Mouse (Mus musculus) spleen, adult 2 months (tissue): Measurements from ENCODE around the gene Cdpf1. TPM values are rescaled to one million over a fixed set of nuclear protein-coding genes. Genes with fewer than 3 reads are reported as not detected.

ENCODE experiments used
- DNase-seq, 2 experiments: peaks; one replicate each; pipeline versions ENCODE4 v3.0.0 to v3.0.0-alpha.2; 2012 to 2021; ENCODE audit warnings: low spot score in 2 of 2, low read depth in 1 of 2
- H3K27ac ChIP-seq: fragments of 200-500 bp; 2 replicates; pipeline ENCODE4 v1.5.1; 2012; ENCODE audit warnings: low read length, inconsistent platforms; ENCODE audit not compliant: insufficient read depth
- H3K27me3 ChIP-seq: fragments of 200-500 bp; 2 replicates; pipeline ENCODE4 v1.6.1; 2012; ENCODE audit warnings: mild to moderate bottlenecking, moderate library complexity, low read length, inconsistent platforms; ENCODE audit not compliant: control insufficient read depth, insufficient read depth
- H3K36me3 ChIP-seq: fragments of 200-500 bp; 2 replicates; pipeline ENCODE4 v1.6.1; 2012; ENCODE audit warnings: mild to moderate bottlenecking, low read length, inconsistent platforms; ENCODE audit not compliant: control insufficient read depth, insufficient read depth
- H3K4me1 ChIP-seq: fragments of 200-500 bp; 2 replicates; pipeline ENCODE4 v1.6.1; 2011; ENCODE audit warnings: inconsistent platforms; ENCODE audit not compliant: control insufficient read depth, insufficient read depth, insufficient read length
- H3K4me3 ChIP-seq: fragments of 200-500 bp; 2 replicates; pipeline ENCODE4 v1.5.1; 2011; ENCODE audit warnings: mild to moderate bottlenecking, inconsistent platforms; ENCODE audit not compliant: insufficient read depth, insufficient read length; ENCODE audit errors: extremely low read depth
- CTCF ChIP-seq: fragments of 200-500 bp; IDR thresholded peaks from 2 replicates; pipeline ENCODE4 v1.5.1; 2011; ENCODE audit warnings: mild to moderate bottlenecking, inconsistent platforms; ENCODE audit not compliant: insufficient read depth, insufficient read length, insufficient replicate concordance; ENCODE audit errors: extremely low read depth
- POLR2A ChIP-seq: fragments of 200-500 bp; IDR thresholded peaks from 2 replicates; pipeline ENCODE4 v1.6.1; 2011; ENCODE audit warnings: low read depth, low read length, inconsistent platforms
- WGBS: fragments of 180-500 bp; shearing (Covaris S2); methylation state at CpG from one replicate; pipeline ENCODE4 v1.1.7; 2018; 5-methylcytosine and 5-hydroxymethylcytosine counted together
- polyA plus RNA-seq: library from polyadenylated mRNA; depleted of rRNA; stranded (reverse); fragments of >200 nt; gene quantifications from 2 replicates; pipeline ENCODE4 v1.2.3, GENCODE M21; 2012

Cdpf1 gene
- polyA plus RNA-seq, 1 experiment = 24.3 TPM

GRCm38 (mm10) chr15:85808434-85808833 is 3.1 kb downstream of the Cdpf1 start:
- Histone ChIP-seq H3K27me3 (no peaks in the 10 kb centered on the region), H3K27ac (no peak overlapping the region), H3K4me1 (peaks cover 4% of the 10 kb centered on the region; the same call in 1 of the 2 replicates), H3K4me3 (no peak overlapping the region), H3K36me3 (peaks cover 4% of the 10 kb centered on the region; the same call in 1 of the 2 replicates)
- DNase-seq = no peak
- 88% methylated on average over 8 of the region's 8 CpGs for WGBS
- no peak for TF ChIP-seq POLR2A
- no peak for TF ChIP-seq CTCF

DNA sequence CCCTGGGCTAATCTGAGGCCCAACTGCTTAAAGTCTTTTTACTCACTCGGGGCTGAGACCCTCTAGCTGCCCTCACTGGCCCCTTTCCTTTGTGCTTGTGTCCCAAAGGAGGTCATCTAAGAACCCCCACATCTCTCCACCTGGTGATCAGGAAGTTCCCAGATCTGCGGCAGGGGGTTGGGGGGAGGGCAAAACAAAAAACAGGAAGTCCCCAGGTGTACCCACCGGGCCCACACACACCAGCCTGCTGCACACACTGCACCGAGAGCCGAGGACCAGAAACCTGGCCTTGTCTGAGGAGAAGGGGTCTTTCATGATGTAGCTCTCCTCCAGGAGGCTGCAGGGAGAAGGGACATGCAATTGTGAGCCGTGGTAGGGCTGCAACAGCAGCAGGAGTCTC is 3.5 kb downstream of the Cdpf1 start:
- no peak for DNase-seq
- WGBS = 56% methylated on average over 6 of the region's 6 CpGs
- peaks cover 4% of the 10 kb centered on the region; the same call in 1 of the 2 replicates for H3K4me1 ChIP-seq
- H3K36me3 ChIP-seq = peaks cover 4% of the 10 kb centered on the region; the same call in 1 of the 2 replicates
- TF ChIP-seq CTCF (no peak), POLR2A (no peak)
- H3K4me3 ChIP-seq = no peak overlapping the region
- H3K27ac ChIP-seq = no peak overlapping the region
- no peaks in the 10 kb centered on the region for H3K27me3 ChIP-seq

DNA sequence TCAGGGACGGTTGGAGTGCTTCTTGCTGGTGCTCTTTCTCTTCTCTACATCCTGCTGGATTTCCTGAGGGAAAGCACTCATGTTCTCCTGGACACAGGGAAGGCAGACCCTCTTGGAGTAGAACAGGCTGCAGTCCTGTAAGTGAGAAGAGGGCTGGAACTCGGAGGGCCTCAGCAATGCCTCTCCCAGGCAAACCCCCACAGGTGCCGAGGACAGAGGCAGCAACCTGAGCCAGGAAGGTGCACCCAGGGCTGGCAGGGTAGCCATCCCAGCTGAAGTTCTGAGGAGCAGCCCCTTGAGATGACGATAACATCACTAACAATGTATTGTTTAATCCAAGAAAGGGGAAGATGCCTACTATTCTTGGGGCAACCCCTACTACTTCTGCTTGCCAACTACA is 4.1 kb downstream of the Cdpf1 start:
- DNase-seq = no peak
- H3K36me3 ChIP-seq = peaks cover 4% of the 10 kb centered on the region; the same call in 1 of the 2 replicates
- no peaks in the 10 kb centered on the region for H3K27me3 ChIP-seq
- no peak overlapping the region for H3K4me3 ChIP-seq
- TF ChIP-seq POLR2A (no peak), CTCF (no peak)
- no peak overlapping the region for H3K27ac ChIP-seq
- 90% methylated on average over 4 of the region's 4 CpGs for WGBS
- peaks cover 4% of the 10 kb centered on the region; the same call in 1 of the 2 replicates for H3K4me1 ChIP-seq

- 88% methylated on average over 4 of the region's 4 CpGs for WGBS
- Histone ChIP-seq H3K27me3 (no peaks in the 10 kb centered on the region), H3K27ac (no peak overlapping the region), H3K4me3 (no peak overlapping the region), H3K4me1 (peaks cover 1% of the 10 kb centered on the region; the same call in 1 of the 2 replicates), H3K36me3 (peaks cover 4% of the 10 kb centered on the region; the same call in 1 of the 2 replicates)
- TF ChIP-seq CTCF = no peak
- TF ChIP-seq POLR2A = no peak
- no peak for DNase-seq
Observed at GRCm38 (mm10) chr15:85806886-85807285, 4.6 kb downstream of the Cdpf1 start.

DNA sequence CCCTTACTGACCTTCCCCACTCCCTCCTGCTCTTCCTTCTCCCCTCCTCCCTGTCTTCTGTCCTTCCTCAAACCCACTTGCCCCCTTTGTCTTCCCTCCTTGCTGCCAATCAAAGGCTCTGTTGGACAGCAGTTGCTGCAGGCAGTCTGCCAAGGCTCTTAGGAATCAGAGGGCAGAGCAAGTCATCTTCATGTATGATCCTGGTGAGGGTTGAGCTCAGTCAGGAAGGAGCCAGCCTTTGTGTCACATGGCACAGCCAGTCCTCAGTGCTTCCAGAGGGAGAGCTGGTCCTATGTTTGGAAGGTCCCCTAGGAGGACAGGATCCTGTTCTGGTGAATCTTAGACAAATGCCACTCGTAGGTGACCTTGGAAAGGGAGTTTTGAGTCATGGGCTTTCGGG is 8.6 kb downstream of the Cdpf1 start:
- no peak overlapping the region for H3K27ac ChIP-seq
- whole genome bisulfite sequencing = 82% methylated on average over 2 of the region's 2 CpGs
- no peak for DNase-seq
- peaks cover 4% of the 10 kb centered on the region; the same call in 1 of the 2 replicates for H3K36me3 ChIP-seq
- no peaks in the 10 kb centered on the region for H3K27me3 ChIP-seq
- H3K4me3 ChIP-seq = no peak overlapping the region
- TF ChIP-seq CTCF = no peak
- no peak for TF ChIP-seq POLR2A
- H3K4me1 ChIP-seq = no peaks in the 10 kb centered on the region

DNA sequence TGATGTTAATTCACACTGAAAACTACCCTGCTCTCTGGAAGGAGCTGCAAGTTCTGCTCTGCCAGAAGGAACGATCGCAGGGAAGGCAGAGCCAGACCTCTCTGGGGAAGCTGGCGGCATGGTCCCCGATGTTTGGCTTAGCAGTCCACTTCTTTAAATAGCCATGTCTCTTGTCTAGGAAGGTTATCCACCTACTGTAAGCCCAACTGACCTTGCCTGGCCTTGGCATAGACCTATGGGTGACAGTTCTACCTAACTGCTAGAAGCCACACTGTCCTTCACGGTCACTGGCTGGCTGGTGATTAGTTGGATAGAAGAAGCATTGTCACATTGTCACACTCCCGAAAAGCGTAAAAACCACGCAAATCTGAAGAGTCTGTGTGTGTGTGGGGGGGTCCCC is 12.8 kb downstream of the Cdpf1 start:
- 93% methylated on average over 8 of the region's 8 CpGs for WGBS
- TF ChIP-seq CTCF (no peak), POLR2A (no peak)
- H3K27ac ChIP-seq = no peak overlapping the region
- H3K4me3 ChIP-seq = no peak overlapping the region
- no peaks in the 10 kb centered on the region for H3K27me3 ChIP-seq
- H3K36me3 ChIP-seq = no peaks in the 10 kb centered on the region
- H3K4me1 ChIP-seq = no peaks in the 10 kb centered on the region
- DNase-seq = no peak

GRCm38 (mm10) chr15:85795516-85795915 is 16.0 kb downstream of the Cdpf1 start:
- TF ChIP-seq CTCF = no peak
- 84% methylated on average over 6 of the region's 6 CpGs for WGBS
- Histone ChIP-seq H3K4me1 (no peaks in the 10 kb centered on the region), H3K36me3 (no peaks in the 10 kb centered on the region), H3K27ac (no peak overlapping the region), H3K27me3 (no peaks in the 10 kb centered on the region), H3K4me3 (no peak overlapping the region)
- no peak for DNase-seq
